Mouse (Mus musculus) adrenal gland, adult 2 months (tissue): ENCODE measurements around the gene Asic2. TPM values are rescaled to one million over a fixed set of nuclear protein-coding genes. Genes with fewer than 3 reads are reported as not detected.
"Not testable (repeated sequence)": the region's sequence is repeated elsewhere in the genome, so short reads cannot be mapped to it uniquely, and the experiment has no call there.

Experiments used
- DNase-seq: peaks from one replicate; pipeline ENCODE4 v3.0.0; 2021
- polyA plus RNA-seq: library from polyadenylated mRNA; depleted of rRNA; stranded (reverse); fragments of >200 nt; gene quantifications from 2 replicates; pipeline ENCODE4 v1.2.3, GENCODE M21; 2012
- total RNA-seq, 2 experiments: library from RNA; stranded (reverse); gene quantifications; 2 replicates each; pipeline ENCODE4 v1.2.3; 2021

The Asic2 gene
- total and polyA plus RNA-seq, 3 experiments = 1.9 to 2.7 (median 2.1) TPM

DNA sequence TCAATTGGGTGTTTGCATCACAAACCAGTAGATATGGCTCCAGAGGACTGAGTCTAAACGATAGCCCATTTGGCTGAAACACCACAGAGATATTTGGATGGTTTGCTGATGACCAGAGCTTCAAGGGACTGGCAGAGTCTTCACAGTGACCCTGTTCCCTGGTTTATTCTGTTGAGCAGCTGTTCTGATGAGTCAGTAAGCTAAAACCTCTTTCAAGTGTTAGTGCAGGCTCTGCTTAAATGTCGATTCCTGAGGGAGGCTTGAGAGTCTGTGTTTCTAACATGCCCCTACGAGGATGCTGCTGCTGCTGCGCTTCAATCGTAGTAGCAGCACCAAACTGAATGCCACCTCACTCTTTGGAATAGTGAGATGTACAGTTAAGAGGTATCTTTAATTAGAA is 640.2 kb downstream of the Asic2 start:
- no peak for DNase-seq

DNA sequence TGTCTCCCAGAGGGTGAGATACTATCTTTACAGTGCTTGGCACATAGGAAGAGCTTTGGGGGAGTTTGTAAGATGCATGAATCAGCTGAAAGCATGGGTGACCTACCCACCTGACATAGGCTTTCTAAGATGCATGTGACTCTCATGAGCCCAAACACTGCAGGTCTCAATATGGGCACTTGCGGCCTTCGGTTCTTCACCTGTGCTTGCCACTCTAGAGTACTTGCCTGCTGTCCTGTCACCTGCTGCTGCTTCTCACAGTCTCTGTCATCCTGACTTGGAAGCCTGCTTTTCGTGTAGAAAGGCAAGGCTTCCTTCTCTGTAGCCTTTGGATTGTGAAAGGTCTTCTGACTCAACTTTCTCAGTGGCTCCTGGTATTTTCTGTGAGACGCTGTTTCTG is 645.1 kb downstream of the Asic2 start:
- no peak for DNase-seq

DNA sequence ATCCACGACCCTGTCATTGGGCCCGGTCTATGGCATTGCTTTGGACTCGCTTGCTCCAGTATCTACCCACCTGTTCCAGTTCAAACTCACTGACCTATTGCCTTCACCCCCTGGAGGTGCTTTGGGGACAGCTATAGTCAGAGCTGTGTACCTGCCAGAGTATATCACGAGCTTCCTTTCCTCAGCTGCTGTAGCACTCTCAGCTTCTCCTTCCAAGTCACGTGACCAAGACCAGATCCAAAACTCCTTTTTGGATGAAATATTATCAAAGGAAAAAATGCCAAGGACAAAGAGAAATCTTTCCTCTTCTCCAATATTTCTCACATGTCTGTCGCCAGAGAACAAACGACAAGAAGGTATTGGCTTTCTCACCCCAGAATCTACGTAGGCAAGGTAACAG is 645.8 kb downstream of the Asic2 start:
- DNase-seq = no peak

DNA sequence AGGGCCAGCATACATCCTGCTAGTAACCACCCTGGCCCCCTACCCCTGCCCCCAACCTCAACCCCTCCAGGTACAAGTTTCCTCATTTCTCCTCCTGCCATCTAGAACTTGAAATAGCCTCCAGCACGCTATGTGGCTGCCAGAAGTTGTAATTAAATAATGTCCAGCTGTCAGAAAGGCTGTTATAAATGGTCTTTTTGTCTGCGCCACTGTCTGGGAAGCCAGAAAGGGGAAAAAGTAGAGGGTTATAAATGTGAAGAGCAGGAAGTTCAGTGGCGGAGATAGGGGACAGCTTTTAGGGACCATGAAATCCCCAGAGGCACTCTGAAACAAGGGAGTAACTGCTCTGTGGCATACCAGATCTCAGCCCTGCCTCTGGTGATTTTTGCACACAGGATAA is 678.2 kb downstream of the Asic2 start:
- peak; percentile 2 for DNase-seq

DNA sequence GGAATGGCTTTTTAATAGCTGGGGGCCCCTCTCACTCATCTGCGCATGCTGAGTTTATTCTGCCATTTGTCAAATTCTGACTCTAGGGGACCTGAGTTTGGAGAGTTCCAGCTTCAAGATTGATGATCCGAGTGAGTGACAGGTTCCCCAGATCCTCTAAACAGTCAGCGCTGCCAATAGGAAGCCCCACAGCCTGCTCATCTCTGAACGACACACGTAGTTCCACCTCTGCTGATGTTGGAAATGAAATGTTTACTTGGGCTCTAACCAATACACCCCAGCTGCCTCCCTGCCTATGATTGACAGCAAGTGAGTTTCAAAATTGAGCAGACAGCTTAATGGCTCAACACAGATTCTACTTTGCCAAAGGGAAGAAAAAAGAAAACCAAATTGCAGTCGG is 685.1 kb downstream of the Asic2 start:
- DNase-seq = no peak

DNA sequence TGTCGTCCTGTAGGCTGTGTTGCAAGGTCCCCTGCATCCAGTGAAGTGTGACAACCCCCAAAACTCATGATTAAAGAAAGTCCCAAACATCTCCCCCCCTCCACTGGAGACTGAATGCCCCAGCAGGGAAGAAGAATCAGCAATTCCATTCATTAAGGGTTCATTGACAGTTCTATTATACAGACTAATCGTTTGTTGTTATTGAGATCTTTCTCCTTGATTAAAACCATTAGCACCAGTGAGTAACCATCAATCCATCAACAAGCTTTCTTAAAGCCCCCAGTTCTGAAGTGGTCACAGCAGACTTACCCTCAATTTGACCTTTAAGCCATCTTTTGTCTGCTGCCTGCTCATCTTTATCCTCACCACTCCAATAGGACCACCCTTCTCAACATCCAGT is 688.2 kb downstream of the Asic2 start:
- DNase-seq = no peak

DNA sequence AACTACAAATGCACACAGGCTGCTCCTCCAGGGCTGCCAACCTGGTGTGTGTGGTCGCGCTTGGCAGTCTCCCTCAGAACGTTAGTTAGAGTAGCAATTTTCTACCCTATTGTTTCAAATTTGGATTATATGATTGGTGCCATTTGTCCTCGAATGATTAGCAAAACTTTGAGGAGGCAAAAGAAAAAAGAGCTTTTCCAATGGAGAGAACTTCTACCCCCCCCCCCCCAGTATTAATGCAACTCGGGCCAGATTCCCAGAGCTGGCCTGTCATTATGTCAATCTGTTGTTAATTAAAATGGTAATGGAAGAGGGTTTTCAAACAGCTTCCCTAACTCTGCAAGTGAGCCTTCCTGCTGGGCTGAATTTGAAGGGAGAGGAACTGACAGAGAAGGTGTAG is 690.9 kb downstream of the Asic2 start:
- DNase-seq = no peak

DNA sequence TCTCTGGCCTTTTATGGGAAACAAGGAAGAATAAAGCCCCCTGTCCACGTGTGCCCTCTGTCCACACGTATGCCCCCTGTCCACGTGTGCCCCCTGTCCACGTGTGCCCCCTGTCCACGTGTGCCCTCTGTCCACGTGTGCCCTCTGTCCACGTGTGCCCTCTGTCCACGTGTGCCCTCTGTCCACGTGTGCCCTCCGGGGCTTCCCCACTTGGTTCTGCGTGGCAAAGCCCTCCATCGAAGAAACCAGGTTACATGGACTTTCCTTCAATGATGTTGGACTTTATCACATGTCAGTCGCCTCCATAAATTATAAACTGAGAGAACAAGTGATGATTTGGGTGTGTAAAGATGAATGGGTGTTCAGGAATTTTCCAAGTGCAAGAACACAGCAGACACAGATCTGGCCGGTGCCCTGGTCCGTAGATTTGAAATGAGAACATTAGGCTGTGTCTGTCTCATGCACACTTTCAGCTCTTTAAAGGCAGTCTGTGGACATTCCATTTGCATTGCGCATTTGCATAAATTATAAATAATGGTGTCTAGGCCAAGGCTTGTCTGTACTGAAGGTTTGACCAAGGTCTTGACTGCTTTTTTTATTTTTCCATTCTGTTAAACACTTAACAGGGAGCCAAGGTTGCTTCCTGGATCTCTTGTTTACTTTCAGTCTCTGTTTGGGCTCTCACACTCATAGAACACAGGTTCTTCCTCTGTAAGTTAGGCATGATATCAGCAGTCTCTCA is 695.4 kb downstream of the Asic2 start:
- DNase-seq = peak; percentile 3

DNA sequence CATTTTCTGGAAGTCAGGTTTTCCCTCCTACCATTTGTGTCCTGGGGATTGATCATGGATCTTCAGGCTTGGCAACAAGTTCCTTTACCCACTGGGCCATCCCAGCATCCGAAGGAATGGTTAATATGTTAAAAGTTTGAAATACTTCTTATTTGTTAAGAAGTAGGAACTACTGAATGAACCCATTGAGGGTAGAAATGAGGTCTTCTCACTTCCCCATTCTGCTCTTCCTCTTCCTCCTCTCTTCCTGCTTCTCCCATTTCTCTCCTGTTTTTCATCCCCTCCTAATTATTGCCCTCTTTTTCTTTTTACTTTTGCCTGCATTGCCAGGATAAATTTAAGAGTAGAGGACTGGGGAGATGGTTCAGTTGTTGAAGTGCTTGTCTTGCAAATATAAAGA is 696.8 kb downstream of the Asic2 start:
- DNase-seq = no peak

DNA sequence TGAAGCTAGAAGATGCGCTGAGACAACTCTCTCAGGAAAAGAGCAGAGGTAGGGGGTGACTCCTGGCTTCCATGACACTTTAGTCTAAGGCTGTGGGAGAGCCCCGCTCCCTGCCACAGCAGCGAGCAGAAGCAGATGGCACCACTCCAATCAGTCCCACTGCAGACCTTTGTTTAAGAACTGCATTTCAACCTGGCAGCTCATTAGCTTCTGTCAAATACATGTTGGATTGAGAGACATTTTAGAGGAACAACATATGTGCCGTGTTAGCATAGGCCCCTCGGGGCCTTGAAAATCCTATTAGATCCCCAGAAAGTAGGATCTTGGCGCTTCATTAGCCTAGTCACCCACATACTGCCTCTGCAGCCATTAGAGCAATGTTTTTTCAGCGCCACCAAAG is 697.7 kb downstream of the Asic2 start:
- DNase-seq = no peak

DNA sequence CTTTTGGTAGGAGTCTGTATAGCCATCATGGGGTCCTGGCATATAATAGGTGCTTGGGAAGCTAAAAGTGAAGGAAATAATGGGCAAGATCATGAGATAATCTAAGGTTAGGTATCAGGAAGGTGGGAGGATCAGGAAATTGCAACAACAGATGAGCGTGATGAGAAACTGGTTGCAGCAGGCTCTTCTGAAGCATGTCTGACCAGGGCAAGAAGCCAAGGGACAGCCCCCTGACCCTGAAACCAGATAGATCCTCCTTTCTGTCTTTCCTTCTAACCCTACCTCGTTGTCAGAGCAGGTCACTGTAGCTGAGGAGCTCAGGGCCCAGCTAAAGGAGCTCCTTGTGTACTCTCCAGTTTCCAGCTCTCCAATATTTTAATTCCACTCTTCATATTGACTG is 704.5 kb downstream of the Asic2 start:
- DNase-seq = no peak

DNA sequence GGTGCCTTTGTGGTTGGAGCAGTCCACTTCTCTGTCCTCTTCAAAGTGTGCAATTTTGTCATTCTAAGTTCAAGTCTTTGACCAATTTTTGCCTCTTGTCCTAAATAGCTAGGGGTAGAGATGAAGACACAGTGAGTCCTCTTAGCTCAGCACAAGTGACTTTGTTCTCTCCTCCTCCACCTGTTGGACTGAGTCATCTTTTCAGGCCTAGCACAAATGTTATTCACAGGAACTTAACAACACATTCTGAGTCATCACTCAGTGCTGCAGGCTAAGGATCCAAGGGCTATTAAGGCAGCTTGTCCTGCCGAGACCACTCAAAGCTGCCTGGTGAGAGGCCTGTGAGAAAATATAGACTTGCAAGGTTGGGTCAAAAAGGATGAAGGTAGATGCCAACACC is 705.1 kb downstream of the Asic2 start:
- DNase-seq = no peak

DNA sequence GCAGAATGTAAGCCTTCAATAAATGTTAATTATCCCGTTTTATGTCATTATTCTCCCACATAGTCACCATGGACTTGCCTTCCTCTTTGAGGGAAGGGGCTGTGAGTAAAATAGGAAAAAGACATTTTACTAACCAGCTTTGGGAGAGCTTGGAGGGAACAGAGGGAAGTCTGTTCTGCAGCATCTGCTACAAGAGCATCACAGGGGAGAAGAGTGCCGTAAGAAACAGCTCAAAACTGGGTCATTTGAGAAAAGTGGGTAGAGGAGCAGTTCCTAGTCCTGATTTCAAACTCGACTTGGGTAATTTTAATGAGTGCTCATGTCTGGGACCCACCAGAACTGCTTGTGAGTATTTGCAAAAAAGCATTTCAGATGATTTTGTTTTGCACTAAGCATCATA is 707.0 kb downstream of the Asic2 start:
- no peak for DNase-seq

DNA sequence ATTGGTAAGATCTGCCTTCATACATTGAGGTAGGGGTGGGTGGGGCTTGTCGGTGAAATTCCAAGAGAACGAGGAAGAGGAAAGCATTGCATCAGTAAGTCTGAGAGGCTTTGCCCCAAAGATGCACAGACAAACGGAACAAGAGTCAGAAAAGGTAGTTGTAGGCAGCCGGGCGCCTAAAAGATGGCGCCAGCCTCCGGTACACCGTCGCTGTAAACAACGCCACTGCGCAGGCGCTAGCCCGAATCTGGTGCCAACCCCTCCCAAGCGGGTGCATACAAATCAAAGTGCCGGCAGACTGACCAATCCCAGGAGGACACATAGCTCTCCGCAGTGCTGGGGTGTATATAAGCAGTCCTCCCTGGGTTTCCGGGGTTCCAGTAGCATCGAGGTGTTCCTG is 727.1 kb downstream of the Asic2 start:
- DNase-seq = not testable (repeated sequence)

DNA sequence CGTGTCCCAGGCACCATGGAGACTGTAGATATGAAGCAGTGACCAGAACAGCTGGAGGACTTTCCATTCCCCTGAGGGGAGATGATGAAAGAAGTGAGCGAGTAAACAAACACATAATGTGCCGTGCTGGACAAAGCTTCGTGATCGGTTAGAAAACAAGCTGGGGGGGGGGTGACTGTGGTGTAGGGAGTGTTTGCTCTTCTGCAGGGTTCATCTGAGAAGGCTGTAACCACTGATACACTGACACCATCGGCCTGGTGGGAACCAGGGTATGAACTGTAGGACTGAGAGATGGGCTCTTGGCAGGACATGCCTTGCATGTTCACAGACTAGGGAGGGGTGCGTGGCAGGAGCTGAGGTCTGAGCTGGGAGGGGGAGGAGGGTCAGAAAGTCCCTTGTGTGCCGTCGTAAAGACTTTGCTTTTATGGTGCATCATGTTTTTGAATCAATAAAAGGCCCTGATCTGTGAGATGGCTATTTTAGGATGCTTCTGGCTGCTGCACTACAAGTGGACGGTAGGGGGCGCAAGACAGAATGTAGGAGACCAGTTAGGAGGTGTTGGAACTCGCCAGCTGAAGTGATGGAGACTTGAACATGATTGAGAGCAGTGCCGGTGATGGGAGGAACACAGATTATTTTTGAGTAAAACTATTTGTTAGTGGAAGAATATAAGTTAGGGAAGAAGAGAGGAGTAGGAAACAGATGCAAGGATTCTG is 728.1 kb downstream of the Asic2 start:
- DNase-seq = peak; percentile 30

DNA sequence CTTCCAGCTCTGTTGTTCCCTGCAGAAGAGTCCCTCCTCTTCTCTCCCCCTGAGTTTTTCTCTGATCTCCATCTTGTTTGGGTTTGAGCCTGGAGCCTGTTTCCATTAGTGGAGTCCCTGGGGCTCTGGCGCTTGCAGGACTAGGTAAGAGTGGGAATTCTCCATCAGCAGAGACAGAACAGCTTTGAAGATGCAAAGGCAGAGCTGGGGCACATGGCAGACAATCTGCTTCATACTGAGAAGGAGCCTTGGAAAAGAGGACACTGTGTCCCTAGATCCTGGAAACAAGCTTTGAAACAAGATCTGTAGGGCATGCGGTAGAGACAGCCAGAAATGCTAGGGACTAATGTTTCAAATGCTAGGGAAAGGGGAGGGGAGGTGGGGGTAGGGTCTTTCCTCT is 729.2 kb downstream of the Asic2 start:
- DNase-seq = no peak

DNA sequence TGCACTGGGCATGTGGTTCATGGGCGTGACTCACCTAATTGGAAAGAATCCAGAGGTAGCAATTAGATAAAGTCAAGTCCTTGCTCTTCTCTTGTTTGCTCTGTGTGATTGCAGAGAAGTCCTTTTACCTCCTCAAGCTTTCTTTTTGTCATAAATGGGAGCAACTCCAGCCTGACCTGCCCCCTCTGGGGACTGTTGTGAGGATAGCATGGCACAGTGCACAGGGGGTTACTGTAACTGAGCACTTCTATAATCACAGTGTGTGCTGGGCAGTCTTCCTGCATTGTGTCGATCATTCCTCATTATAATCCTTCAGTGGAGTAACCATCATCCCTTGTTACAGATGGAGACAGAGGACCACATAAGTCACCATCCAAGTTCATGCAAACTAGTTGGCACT is 732.2 kb downstream of the Asic2 start:
- DNase-seq = peak; percentile 45

DNA sequence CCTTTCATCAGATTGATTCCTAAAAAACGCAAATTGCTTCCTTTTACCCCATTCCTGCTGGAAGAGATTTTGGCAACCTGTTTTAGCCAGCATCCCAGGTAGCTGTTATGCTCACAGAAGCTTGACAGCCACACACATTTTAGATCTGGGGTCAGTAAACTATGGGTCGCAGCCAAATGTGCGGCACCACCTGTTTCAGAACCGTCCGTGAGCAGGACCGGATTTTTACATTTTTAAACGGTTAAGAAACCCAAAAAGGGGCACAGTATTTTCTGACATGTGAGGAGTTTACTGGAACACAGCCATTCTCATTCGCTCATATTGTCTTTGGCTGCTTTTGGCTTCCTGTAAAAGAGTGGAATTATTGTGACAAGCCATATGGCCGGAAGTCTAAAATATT is 744.9 kb downstream of the Asic2 start:
- DNase-seq = no peak

DNA sequence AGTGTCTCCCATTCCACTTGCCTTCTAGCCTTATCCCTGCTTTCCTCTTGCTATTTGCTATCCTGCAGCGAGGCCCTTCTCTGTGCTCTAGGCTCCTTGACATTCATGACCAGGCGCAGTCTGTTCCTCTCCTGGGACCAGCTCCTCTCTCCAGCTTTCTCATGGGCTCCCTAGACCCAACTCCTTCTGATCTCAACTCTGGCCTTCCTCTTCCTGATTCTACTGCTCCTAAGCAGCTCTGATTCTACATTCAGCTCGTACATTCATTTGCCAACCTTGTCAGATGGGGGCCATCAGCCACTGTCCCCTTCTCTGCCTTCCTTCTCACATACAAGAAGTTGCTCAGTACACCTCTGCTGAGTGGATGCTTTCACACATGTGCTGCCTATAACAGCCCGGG is 747.5 kb downstream of the Asic2 start:
- no peak for DNase-seq

DNA sequence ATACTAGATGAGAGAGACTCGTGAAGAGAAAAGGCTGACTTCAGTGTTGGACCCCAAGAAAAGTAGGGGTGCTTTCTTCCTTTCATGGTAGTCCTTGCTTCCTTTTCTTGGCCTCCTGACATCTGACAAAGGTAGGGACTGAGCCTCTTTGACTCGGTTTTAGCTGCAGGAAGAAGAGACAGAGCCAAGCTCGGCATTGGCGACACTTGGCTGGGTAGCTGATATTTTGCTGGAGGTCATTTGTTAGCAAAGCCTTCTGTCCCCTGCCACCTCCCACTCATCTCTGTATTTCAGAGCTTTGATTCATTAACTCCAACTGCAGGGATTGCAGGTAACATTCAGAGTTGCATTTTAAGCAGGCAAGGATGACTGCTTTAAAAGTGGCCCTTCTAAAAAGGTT is 762.8 kb downstream of the Asic2 start:
- DNase-seq = no peak

DNA sequence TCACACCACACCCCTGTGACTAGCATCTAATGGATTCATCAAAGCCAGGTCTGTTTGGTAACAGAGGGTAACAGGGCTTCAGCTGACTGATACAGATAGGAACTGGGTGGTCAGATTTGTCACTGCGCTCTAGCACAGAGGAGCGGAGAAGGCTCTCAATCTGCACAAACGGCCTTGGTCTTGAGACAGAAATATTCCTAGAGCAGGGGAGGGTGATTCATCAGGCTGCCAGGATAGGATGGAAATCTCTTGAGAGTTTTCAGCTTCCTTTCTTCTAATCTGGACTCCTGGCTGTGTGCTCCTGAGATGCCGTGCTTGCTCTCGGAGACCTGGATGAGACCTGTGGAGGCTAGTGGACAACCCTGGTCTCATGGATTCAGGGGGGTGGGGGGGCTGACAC is 765.7 kb downstream of the Asic2 start:
- peak; percentile 19 for DNase-seq

DNA sequence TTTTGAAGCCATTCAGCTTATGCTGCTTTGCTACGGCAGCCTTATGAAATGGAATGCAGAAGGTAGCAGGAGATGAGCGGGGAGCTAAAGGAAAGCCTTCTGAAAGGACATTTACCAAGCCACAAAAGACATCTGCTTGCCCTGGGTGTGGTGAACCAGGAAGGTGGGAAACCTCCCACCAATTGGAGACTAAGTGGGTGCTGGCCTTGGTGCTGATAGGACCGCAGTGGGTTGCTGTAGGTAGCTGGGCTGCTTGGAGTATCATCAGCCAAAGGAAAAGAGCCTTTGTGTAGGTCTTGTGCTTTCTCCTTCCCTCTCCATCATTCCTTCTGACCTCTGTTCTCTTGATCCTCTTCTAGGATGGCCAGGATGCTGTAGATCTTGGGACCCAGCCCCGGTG is 774.4 kb downstream of the Asic2 start:
- peak; percentile 2 for DNase-seq

DNA sequence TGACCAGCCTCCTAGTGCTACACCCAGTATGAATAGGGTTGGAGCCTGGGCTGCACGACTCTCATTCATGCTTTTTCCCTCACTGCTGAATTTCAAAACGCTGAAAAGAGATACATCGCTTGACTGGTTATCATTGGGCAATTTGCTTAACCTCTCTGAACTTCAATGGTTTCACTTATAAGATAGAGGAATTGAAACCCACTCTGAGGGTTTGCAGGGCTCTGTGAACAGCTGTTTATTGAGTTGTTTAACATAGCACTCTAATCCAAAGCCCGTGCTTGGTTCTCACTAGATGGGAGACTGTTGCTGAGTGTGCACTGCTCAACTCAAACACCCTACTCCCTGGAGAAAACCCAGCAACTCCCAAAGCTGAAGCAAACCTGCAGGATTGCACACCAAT is 776.1 kb downstream of the Asic2 start:
- no peak for DNase-seq

DNA sequence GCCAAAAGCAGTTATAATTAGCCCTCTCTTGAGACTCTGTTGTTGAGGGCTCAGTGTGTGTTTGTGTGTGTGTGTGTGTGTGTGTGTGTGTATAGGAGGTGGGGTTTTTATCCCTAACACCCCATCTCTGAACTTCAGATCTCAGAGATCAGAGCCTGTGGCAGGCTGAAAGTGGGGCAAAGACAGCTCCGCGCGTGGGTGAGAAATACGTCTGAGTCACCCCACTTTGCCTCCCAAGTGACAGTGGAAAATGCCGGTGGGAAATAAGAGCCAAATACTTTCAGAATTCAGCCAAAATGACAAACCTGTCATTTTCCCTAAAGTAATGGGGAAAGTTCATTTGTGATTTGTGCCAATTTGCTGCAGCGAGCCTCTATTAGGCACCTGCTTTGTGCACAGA is 779.2 kb downstream of the Asic2 start:
- no peak for DNase-seq
